Mouse (Mus musculus) myocyte (in vitro differentiated cells): ENCODE results near the gene Cldn12.

Experiments
- CEBPB ChIP-seq: IDR thresholded peaks from 2 replicates; pipeline ENCODE4 v1.6.1; 2011; ENCODE audit warnings: mild to moderate bottlenecking, moderate library complexity; ENCODE audit not compliant: poor library complexity, insufficient read depth, severe bottlenecking
- E2F4 ChIP-seq: IDR thresholded peaks from one replicate; pipeline ENCODE4 v1.6.1; 2011; ENCODE audit warnings: mild to moderate bottlenecking, control low read depth, moderate library complexity; ENCODE audit not compliant: insufficient read depth
- MAX ChIP-seq: IDR thresholded peaks from one replicate; pipeline ENCODE4 v1.6.1; 2011; ENCODE audit warnings: low read depth, mild to moderate bottlenecking, control low read depth
- MYOD1 ChIP-seq, 3 experiments: IDR thresholded peaks; one replicate each; pipeline ENCODE4 v1.6.1; 2011; ENCODE audit warnings: control low read depth in 2 of 3, low read depth in 2 of 3, mild to moderate bottlenecking in 2 of 3, moderate library complexity in 1 of 3; ENCODE audit not compliant: insufficient read length in 2 of 3, control insufficient read depth in 1 of 3
- MYOG ChIP-seq, 3 experiments: IDR thresholded peaks; one replicate each; pipeline ENCODE4 v1.6.1; 2011; ENCODE audit warnings: control low read depth in 2 of 3, low read depth in 2 of 3, mild to moderate bottlenecking in 2 of 3; ENCODE audit not compliant: insufficient read length in 2 of 3, control insufficient read depth in 1 of 3, insufficient read depth in 1 of 3
- POLR2A ChIP-seq: IDR thresholded peaks from one replicate; pipeline ENCODE4 v1.6.1; 2011; ENCODE audit warnings: low read depth, mild to moderate bottlenecking, control low read depth, moderate library complexity; ENCODE audit not compliant: insufficient read length
- POLR2AphosphoS2 ChIP-seq: IDR thresholded peaks from one replicate; pipeline ENCODE4 v1.6.1; 2011; ENCODE audit warnings: low read depth, control low read depth; ENCODE audit not compliant: insufficient read length
- TCF12 ChIP-seq: IDR thresholded peaks from one replicate; pipeline ENCODE4 v1.6.1; 2011; ENCODE audit warnings: mild to moderate bottlenecking, control low read depth; ENCODE audit not compliant: poor library complexity, insufficient read depth, severe bottlenecking
- USF1 ChIP-seq: IDR thresholded peaks from one replicate; pipeline ENCODE4 v1.6.1; 2011; ENCODE audit warnings: low read depth, mild to moderate bottlenecking, control low read depth, moderate library complexity

GRCm38 (mm10) chr5:5476133-5476532, 38.6 kb downstream of the Cldn12 start:
- TF ChIP-seq TCF12 = no peak
- TF ChIP-seq CEBPB = no peak
- TF ChIP-seq USF1 = no peak
- no peak for TF ChIP-seq POLR2A
- TF ChIP-seq E2F4 = no peak
- no peak for TF ChIP-seq POLR2AphosphoS2
- no peak for TF ChIP-seq MAX
- TF ChIP-seq MYOG (IDR thresholded peaks at IDR 0.05; ENCODE audit: control insufficient read depth in 1 of 3, insufficient read depth in 1 of 3, insufficient read length in 2 of 3, low read depth in 2 of 3) = no peak
- no peak for TF ChIP-seq MYOD1 (IDR thresholded peaks at IDR 0.05; ENCODE audit: control insufficient read depth in 1 of 3, insufficient read length in 2 of 3, low read depth in 2 of 3)
